Mouse (Mus musculus): ENCODE results near the gene Sod2. TPM values are rescaled to one million over a fixed set of nuclear protein-coding genes. Genes with fewer than 3 reads are reported as not detected.
"Not testable (repeated sequence)": the region's sequence is repeated elsewhere in the genome, so short reads cannot be mapped to it uniquely, and the experiment has no call there.

Gene Sod2
- 100 to 1,000 TPM; 272 to 273 TPM for total RNA-seq (2021)
- long read RNA-seq, experiment 1, full-length matches to known transcripts, result 156 of 205 reads
- long read RNA-seq, experiment 1, partial matches to known transcripts, result 34 of 205 reads
- long read RNA-seq, experiment 1, other reads (novel, unspliced or antisense), result 15 of 205 reads
- long read RNA-seq, experiment 2, full-length matches to known transcripts, result 112 of 141 reads
- long read RNA-seq, experiment 2, partial matches to known transcripts, result 5 of 141 reads
- long read RNA-seq, experiment 2, other reads (novel, unspliced or antisense), result 24 of 141 reads

DNA sequence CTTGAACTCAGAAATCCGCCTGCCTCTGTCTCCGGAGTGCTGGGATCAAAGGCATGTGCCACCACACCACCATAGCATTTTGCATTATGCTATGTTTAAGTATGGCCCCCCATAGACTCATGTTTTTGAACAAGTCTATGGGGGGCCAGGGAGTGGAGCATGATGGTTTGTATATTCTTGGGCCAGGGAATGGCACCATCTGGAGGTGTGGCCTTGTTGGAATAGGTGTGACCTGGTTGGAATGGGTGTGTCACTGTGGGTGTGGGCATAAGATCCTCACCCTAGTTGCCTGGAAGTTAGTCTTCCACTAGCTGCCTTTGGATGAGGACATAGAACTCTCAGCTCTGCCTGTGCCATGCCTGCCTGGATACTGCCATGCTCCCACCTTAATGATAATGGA, at the start of gene Sod2:
Sod2 (plus strand) TSS at position 301 of the 400 bp plus-strand sequence.
- not testable (repeated sequence) for DNase-seq (ENCODE audit: low spot score in 2 of 2)

DNA sequence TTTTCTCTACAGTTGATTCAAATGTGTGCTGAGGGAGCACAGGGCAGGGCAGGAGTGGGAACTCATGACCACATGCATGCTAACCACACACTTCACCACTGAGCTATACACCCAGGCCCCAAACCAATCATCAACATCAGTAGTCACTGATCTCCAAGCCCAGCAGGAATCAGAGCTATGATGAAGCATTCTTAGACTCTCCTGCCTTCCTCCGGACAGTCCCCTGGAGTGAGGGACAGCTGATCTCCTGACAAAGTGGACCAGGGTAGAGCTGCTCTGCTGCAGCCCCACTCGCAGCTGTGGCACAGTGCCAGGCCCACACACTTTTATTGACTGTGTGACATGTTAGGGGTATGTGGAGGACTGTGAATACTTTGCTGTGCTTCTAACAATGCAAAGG, 47.3 kb upstream of the Sod2 start:
- DNase-seq (ENCODE audit: low spot score in 2 of 2), result not testable (repeated sequence)

DNA sequence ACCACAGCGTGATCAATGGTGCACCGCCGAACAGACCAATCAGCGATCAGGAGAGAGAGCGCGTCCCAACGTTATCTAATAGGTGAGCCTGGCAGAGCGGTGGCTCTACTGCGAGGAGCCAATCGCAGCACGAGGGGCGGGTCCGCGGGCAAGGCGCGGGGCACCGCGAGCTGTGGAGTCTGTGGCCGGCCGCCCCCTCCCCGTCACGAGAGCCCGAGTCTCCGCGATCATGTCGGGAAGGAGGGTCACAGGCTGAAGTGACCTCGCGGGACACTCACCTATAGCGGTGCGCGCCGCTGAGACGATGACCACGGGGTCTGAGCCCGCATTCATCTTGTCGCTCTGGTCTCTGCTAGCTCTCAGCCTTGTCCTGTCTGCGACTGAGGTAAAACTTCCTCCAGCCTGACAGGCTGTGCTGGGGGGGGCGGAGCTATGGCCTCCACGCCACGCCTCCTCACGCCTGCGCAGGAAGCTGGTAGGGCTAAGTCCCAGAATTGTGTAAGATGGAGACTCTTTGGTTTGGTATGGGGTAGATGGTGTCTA, 46.2 kb upstream of the Sod2 start, which contains the start of gene Acat2:
Acat2 (minus strand) TSS at position 417 of the 543 bp plus-strand sequence.
- peak; percentile 91 to 94 for DNase-seq (ENCODE audit: low spot score in 2 of 2)

DNA sequence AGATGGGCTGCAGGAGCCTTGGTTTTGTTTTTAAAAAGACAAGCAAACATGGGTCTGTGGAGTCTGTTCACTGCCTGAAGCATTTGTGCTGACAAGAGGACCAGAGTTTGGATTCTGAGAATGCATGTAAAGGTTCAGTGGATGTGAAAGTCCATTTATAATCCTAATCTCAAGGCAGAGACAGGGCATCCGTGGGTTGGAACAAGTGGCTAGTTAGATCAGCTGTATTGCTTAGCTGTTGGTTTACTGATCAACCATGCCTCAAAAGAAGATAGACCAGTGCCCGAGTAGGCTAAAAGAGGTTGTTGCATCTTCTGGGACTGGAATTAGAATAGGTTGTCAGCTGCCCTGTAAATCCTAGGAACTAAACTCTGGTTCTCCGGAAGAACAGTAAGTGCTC, 43.2 kb upstream of the Sod2 start:
- no peak for DNase-seq (ENCODE audit: low spot score in 2 of 2)

DNA sequence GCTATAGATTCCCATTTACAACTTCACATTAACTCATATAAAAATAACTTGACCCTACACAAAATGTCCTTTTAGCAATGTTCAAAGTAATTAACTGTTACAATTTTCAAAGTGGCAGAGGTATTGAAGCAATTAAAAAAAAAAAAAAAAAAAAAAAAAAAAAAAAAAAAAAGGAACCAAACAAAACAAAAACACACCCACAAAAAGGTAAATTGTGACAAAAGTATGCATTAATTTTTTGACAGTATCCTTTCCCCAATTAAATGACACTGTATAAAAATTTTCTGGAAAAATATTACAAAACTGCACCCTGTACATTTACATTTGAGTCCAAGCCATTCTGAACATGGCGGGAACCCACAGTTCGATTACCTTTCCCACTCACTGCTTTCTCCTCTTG, 39.5 kb upstream of the Sod2 start:
- DNase-seq (ENCODE audit: low spot score in 2 of 2), result no peak

DNA sequence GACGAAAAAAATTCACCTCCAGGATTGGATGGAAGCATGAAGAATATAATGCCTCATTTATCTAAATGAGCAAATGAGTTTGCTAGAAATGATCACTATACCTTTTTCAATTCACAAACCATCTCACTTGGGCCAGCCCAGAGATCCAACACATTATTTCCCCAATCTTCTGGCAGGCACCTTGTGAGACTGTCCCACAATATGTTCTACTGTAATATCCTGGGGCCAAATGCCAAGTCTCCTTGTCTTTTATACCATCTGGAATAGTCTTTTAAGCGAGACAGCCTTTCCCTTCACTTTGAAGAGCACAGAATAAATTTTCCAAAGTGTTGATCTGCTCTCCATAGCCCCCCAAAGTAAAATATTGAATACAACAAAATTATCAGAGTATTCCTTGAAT, 32.8 kb upstream of the Sod2 start:
- no peak for DNase-seq (ENCODE audit: low spot score in 2 of 2)

DNA sequence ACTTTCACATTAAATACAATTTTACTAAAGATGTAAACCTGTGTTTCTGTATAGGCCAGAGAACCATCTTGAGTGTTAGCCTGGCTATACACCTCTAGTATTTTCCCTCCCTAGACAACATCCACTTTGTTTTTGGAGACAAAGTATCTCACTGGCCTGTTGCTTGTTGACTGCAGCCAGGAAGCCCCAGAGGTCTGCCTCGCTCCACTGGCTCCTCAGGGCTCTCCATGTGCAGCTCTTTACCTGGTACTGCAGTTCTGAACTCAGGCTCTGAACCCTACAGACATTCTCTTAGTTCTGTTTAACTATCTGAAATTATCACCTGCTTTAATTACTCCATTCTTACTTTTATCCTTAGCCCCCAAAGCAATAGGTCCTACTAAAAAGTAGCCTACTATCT, 28.1 kb upstream of the Sod2 start:
- DNase-seq (ENCODE audit: low spot score in 2 of 2), result no peak

DNA sequence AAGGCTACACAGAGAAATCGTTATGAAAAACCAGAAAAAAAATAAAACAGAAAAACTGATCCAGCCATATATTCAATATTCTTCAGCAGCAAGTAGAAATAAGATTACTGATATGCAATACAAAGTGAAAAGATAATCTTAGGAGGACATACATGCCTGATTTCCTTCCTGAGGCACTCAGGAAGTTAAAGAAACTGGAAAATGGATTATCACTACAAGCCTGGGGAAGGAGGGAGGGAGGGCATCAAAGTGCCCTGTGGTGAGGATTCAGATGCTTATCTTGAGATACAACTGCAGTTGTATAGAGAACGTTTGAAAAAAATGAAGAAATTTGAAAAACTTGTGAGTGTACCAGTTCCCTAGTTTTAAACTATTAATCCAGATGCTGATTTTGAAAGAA, 22.7 kb upstream of the Sod2 start:
- DNase-seq (ENCODE audit: low spot score in 2 of 2), result no peak

DNA sequence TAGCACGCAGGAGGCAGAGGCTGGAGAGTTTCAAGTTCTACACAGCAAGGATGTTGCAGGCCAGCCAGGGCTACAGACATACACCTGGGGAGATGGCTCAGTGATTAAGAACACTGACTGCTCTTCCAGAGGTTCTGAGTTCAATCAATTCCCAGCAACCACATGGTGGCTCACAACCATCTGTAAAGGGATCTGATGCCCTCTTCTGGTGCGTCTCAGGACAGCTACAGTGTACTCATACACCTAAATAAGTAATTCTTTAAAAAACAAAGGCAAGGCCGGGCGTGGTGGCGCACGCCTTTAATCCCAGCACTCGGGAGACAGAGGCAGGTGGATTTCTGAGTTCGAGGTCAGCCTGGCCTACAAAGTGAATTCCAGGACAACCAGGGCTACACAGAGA, 18.6 kb upstream of the Sod2 start:
- not testable (repeated sequence) for DNase-seq (ENCODE audit: low spot score in 2 of 2)

DNA sequence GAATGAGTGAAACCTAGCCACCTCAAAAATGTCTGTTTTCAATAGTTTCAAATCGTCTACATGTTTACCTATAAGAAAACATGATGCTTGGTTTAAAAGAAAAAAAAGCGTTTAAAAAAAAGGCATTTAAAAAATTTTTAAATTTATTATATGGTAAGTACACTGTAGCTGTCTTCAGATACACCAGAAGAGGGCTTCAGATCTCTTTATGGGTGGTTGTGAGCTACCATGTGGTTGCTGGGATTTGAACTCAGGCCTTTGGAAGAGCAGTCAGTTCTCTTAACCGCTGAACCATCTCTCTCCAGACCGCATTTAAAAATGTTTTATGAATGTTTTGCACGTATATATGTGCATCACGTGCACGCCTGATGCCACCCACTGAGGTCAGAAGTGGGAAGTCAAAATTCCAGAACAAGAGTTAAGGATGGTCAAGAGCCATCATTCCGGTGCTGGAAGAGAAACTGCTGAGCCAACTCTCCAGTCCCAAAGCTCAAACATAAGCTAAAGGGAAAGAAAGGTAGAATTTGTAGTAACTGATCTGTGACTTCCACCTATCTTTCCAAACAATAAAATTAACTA, 16.0 kb upstream of the Sod2 start:
- DNase-seq (ENCODE audit: low spot score in 2 of 2), result no peak

DNA sequence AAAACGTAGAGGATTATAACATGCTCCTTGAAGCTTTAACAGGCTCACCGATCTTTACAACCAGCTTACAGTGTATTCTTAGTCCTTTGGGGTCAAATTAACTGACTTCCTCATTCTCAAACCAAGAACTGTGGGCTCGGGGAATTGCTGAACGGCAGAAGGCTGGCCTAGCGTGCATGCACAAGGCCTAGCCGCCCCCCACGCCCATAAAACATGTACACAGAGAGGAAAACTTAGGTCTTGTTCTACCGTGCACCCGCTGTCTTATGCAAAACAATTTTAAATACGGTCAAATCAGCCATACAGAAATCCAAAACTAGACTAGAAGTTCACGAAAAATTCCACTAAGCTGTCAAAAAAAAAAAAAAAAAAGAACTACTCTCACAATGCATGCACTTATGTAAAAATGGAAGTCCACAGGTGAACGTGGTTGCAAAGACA, 15.4 kb upstream of the Sod2 start:
- DNase-seq (ENCODE audit: low spot score in 2 of 2), result no peak

DNA sequence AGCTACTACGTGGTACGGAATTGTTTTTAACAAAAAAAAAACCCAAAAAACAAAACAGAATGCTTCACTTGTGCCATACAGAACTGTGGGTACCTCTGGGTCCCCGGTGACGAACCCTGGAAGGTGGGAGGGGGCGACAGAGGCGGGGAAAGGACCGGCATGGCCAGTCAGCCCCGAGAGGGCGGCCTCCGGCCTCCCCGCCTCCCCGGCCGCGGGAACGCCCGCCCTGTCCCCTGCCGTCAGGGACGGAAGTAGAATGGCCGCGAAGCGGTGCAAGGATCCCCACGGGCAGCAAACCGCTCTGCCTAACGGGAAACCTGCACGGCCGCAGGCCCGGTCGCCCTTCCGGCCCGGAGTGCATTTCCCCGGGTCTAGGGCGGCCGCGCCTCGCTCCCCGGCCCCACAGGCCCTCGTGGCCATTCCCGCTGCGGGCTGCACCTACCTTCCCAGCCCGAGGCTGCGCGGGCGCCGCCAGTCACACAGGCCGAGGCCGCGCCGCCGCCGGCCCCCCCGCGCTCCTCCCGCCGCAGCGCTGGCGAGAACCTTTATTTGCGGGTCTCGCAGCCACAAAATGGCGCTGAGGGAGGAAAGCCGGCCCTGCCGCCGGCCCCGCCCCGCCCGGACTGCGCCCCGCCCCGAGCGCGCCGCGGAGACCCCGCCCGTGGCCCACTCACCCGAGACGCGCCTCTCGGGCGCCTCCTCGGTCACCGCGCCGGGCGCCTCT, 14.8 kb upstream of the Sod2 start:
- peak; percentile 80 to 87 for DNase-seq (ENCODE audit: low spot score in 2 of 2)

DNA sequence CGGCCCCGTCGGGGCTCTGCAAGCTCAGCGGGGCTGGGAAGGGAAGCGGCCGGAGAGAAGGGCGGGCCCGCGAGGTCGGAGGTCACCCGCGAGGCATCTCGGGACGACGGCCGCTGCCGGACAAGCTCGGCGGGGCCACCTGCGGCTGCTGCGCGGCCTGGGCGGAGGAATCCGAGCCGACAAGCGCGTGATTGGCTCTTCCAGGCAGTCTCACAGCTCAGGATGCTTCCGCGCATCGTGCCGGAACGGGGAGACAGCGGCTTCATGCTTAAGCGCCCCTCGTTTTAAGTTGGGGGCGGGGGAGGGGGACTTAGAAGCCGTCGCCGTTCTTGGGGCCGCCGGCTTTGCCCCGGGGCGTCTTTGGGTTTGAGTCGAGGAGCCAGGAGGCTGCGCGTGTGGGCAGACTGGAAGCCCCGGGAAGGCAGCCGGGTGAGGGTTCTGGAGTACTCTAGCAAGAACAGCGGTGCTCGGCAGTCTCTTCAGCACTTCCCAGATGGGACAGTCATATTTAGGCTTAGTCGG, 14.1 kb upstream of the Sod2 start:
- peak; percentile 93 to 95 for DNase-seq (ENCODE audit: low spot score in 2 of 2)

DNA sequence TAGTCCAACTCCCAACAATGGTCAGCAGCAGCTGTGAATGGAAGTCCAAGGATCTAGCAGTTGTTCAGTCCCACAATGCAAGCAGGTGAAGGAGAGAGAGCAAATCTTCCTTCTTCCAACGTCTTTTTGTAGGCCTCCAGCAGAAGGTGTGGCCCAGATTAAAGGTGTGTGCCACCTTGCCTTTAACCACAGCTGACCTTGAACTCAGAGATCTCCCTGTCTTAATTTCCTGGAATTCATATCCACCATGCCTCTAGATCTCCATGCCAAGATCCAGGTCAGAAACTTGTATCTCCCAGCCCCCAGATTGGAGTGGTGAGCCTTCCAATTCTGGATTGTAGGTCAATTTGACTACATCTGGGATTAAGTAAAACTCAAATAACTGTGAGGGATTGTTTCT, 12.6 kb upstream of the Sod2 start, which contains the start of gene Wtap:
Wtap (minus strand) TSS at position 101 of the 400 bp plus-strand sequence.
- DNase-seq (ENCODE audit: low spot score in 2 of 2), result no peak

DNA sequence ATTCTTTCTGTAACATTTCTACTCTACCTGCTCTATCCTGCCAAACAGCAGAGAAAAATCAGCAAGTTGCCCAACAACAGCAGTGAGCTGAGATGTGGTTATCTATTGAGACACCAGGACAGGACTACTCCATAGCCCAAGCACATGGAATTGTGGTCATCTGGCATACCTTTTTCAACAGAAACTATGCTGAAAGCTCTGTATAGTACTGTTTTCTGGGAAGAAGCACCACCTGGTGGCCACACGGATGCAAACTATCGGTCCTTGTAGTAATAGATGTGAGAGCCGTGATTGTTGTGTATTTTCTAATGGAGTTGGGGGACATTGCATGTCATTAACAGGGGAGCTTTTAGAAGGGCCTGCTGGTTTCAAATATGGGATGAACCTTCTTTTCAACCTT, 10.3 kb upstream of the Sod2 start:
- DNase-seq (ENCODE audit: low spot score in 2 of 2), result peak; percentile 61 to 62

DNA sequence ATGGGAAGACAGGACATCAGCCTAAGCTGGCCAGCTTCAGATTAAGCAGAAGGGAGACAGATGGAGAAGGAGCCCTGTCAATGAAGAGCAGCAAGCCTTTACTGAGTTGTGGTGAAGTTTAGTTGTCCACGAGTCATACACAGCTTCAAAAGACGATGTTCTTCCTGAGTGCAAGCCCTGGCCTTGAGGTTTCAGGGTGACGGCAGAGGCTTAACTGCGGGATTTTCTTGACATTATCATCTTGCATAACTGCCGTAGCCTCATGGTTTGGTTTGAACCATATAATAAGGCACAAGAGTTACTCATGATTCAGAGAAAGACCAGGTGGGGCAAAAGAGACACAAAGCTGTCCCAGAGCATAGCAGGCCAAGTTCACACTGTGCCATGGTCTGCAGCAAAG, 8.8 kb upstream of the Sod2 start:
- DNase-seq (ENCODE audit: low spot score in 2 of 2), result no peak

DNA sequence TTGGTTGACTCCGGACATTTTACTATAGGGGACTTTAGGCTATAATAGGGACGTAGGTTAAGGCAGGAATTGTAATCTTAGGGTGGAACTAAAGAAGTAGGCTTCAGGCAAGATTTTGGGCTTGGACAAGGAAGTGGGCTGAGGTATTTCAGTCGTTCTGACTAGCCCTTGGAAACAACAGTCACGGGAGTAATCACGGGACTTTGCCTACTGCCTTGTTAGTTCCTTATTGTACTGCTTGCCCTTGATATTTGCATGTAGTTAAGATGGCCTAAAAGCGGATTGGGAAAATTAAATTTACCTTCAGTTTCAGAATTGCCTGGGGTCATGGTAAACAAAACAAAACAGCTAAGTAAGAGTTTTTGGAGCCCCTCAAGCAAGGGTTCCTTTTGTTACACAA, 7.6 kb upstream of the Sod2 start:
- DNase-seq (ENCODE audit: low spot score in 2 of 2), result no peak

DNA sequence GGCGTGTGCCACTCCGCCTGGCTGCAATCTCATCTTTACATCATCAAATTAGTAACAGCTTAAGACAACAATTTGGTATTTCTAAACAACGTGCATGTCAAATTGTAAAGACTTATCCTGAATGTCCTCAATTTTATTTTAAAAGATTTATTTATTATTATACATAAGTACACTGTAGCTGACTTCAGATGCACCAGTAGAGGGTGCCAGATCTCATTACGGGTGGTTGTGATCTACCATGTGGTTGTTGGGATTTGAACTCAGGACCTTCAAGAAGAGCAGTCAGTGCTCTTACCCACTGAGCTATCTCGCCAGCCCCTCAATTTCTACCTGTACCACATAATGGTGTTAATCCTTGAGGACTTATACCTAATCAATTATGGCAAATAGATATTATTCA, 4.4 kb upstream of the Sod2 start:
- DNase-seq (ENCODE audit: low spot score in 2 of 2), result not testable (repeated sequence)

DNA sequence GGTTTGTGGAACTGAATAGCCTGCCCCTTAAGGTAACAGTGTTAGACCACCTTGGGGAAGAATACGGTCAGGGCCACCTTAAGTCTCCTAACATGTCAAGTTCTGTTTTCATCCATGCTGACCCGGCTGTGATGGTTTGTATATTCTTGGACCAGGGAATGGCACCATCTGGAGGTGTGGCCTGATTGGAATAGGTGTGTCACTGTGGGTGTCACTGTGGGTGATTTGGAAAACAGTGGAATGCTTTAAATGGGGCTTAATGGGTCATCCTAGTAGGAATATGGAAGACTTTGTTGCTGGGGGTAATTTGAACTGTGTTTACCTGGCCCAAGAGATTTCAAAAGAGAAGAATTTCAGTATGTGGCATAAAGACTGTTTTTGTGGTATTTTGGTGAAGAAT, 2.2 kb upstream of the Sod2 start:
- not testable (repeated sequence) for DNase-seq (ENCODE audit: low spot score in 2 of 2)

DNA sequence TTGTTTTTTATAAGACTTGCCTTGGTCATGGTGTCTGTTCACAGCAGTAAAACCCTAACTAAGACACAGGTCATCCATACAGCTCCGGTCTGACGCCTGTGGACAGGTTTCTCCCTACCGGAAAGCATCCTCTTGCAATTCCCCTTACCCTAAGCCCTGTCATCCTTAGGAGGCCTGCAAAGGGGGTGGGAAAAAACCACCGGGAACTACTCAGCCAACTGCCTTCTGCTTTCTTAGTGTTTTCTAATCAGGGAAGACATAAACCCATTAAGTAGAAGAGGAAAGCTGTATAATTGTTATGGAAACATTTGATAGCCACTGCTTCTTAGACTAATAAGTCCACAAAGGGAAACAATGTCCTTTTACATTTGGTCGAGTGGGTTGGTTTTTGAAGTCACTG, 338 bp downstream of the Sod2 start:
- no peak for DNase-seq (ENCODE audit: low spot score in 2 of 2)

DNA sequence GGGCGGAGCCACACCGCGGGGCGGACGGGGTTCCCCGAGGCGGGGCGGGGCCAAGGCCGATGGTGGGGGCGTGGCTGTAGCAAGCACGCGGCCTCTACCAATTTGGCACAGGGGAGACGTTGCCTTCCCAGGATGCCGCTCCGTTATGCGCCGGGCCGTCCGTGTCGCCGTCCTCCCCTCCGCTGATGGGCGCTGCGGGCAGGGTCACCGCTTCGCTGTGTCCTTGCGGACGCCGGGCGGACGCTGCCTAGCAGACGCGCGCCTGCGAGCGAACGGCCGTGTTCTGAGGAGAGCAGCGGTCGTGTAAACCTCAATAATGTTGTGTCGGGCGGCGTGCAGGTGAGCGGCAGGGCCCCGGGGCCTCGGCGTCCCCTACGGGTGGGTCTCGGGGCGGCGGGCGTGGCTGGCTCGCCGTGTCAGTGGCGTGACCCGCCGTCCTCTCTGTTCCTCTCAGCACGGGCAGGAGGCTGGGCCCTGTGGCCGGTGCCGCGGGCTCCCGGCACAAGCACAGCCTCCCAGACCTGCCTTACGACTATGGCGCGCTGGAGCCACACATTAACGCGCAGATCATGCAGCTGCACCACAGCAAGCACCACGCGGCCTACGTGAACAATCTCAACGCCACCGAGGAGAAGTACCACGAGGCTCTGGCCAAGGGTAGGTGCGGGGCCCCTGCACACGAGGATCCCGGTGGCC, 1.2 kb downstream of the Sod2 start:
- peak; percentile 99 for DNase-seq (ENCODE audit: low spot score in 2 of 2)
